Mouse (Mus musculus) midbrain, embryonic 13.5 days (tissue): ENCODE measurements around the gene Flrt3. TPM values are rescaled to one million over a fixed set of nuclear protein-coding genes. Genes with fewer than 3 reads are reported as not detected.

ENCODE experiments used
- ATAC-seq: fragments of 200-750 bp; cut with Nextera tagmentation; 2 replicates; pipeline ENCODE4 v1.8.0; 2017; ENCODE audit warnings: mild to moderate bottlenecking, moderate TSS enrichment, moderate library complexity
- H3K27ac ChIP-seq: fragments of 300-500 bp; sonication (generic); 2 replicates; pipeline ENCODE4 v1.5.1; 2015; ENCODE audit warnings: inconsistent platforms, mild to moderate bottlenecking, moderate library complexity
- H3K27me3 ChIP-seq: fragments of 300-500 bp; sonication (generic); 2 replicates; pipeline ENCODE4 v1.6.1; 2015; ENCODE audit warnings: mild to moderate bottlenecking, inconsistent platforms
- H3K36me3 ChIP-seq: fragments of 300-500 bp; sonication (generic); 2 replicates; pipeline ENCODE4 v1.6.1; 2015; ENCODE audit warnings: mild to moderate bottlenecking, inconsistent platforms
- H3K4me1 ChIP-seq: fragments of 300-500 bp; sonication (generic); replicated peaks from 2 replicates; pipeline ENCODE4 v1.6.1; 2015; ENCODE audit warnings: inconsistent platforms
- H3K4me2 ChIP-seq: fragments of 300-500 bp; sonication (generic); replicated peaks from 2 replicates; pipeline ENCODE4 v1.6.1; 2015; ENCODE audit warnings: moderate library complexity, mild to moderate bottlenecking, inconsistent platforms
- H3K4me3 ChIP-seq: fragments of 300-500 bp; sonication (generic); replicated peaks from 2 replicates; pipeline ENCODE4 v1.5.1; 2015; ENCODE audit warnings: mild to moderate bottlenecking, inconsistent platforms
- H3K9ac ChIP-seq: fragments of 300-500 bp; sonication (generic); replicated peaks from 2 replicates; pipeline ENCODE4 v1.6.1; 2015; ENCODE audit warnings: mild to moderate bottlenecking, inconsistent platforms
- H3K9me3 ChIP-seq: fragments of 300-500 bp; sonication (generic); 2 replicates; pipeline ENCODE4 v1.6.1; 2016; ENCODE audit warnings: mild to moderate bottlenecking, inconsistent platforms
- WGBS: fragments of 180-500 bp; shearing (Covaris S2); methylation state at CpG from one replicate; pipeline ENCODE4 v1.1.7; 2015; 5-methylcytosine and 5-hydroxymethylcytosine counted together
- polyA plus RNA-seq: library from polyadenylated mRNA; unstranded; fragments of >200 nt; fragmentation: Nextera tagmentation; extraction: Ambion mirVana; gene quantifications from 2 replicates; pipeline ENCODE4 v1.2.1, GENCODE M21; 2015

Gene Flrt3
- 61.5 and 62.3 TPM in 2 replicates for polyA plus RNA-seq

GRCm38 (mm10) chr2:140670963-140671702 lies at the start of gene Flrt3:
TSS of gene Flrt3 (minus strand) at chr2:140671469.
- peak within 1 kb of the TSS; percentile 72 for H3K4me3 ChIP-seq
- H3K4me1 ChIP-seq: peaks cover 14% of the 10 kb centered on the region
- ATAC-seq: peak; percentile 98
- H3K9ac ChIP-seq: peak within 1 kb of the TSS; percentile 86
- H3K27ac ChIP-seq: peak within 1 kb of the TSS; percentile 92
- peak within 1 kb of the TSS; percentile 64 for H3K4me2 ChIP-seq
- no peaks in the 10 kb centered on the region for H3K27me3 ChIP-seq
- H3K36me3 ChIP-seq: no peaks in the 10 kb centered on the region
- no peaks in the 10 kb centered on the region for H3K9me3 ChIP-seq
- under 1% methylated on average over 26 of the region's 26 CpGs for whole genome bisulfite sequencing

- 90% methylated on average over 9 of the region's 9 CpGs for WGBS
- Histone ChIP-seq H3K36me3 (no peaks in the 10 kb centered on the region), H3K4me1 (no peaks in the 10 kb centered on the region), H3K4me2 (no peak overlapping the region), H3K4me3 (no peak overlapping the region), H3K27ac (no peak overlapping the region), H3K9ac (no peak overlapping the region), H3K9me3 (no peaks in the 10 kb centered on the region), H3K27me3 (no peaks in the 10 kb centered on the region)
- no peak for ATAC-seq
These were observed 46.1 kb upstream of the Flrt3 start for GRCm38 (mm10) chr2:140717407-140717806.

- Histone ChIP-seq H3K9ac (no peak overlapping the region), H3K27ac (no peak overlapping the region), H3K4me3 (no peak overlapping the region), H3K4me1 (no peaks in the 10 kb centered on the region), H3K4me2 (no peak overlapping the region), H3K27me3 (no peaks in the 10 kb centered on the region), H3K36me3 (no peaks in the 10 kb centered on the region), H3K9me3 (no peaks in the 10 kb centered on the region)
- no peak for ATAC-seq
- WGBS: 81% methylated on average over 4 of the region's 4 CpGs
These were observed 44.6 kb upstream of the Flrt3 start for GRCm38 (mm10) chr2:140715822-140716221.

- Histone ChIP-seq H3K9ac (no peak overlapping the region), H3K27me3 (no peaks in the 10 kb centered on the region), H3K4me2 (no peak overlapping the region), H3K4me3 (no peak overlapping the region), H3K4me1 (peaks cover 25% of the 10 kb centered on the region), H3K9me3 (no peaks in the 10 kb centered on the region), H3K27ac (no peak overlapping the region), H3K36me3 (no peaks in the 10 kb centered on the region)
- ATAC-seq: no peak
- WGBS: 79% methylated on average over 5 of the region's 5 CpGs
These were observed 36.3 kb upstream of the Flrt3 start for GRCm38 (mm10) chr2:140707550-140707949.

GRCm38 (mm10) chr2:140705278-140705677 lies 34.0 kb upstream of the Flrt3 start:
- no peak overlapping the region for H3K27ac ChIP-seq
- H3K9ac ChIP-seq: no peak overlapping the region
- H3K36me3 ChIP-seq: no peaks in the 10 kb centered on the region
- no peaks in the 10 kb centered on the region for H3K27me3 ChIP-seq
- no peak overlapping the region for H3K4me2 ChIP-seq
- WGBS: 1% methylated on average over 2 of the region's 2 CpGs
- H3K9me3 ChIP-seq: no peaks in the 10 kb centered on the region
- H3K4me1 ChIP-seq: peaks cover 25% of the 10 kb centered on the region
- peak; percentile 60 for ATAC-seq
- H3K4me3 ChIP-seq: no peak overlapping the region

- no peak overlapping the region for H3K4me3 ChIP-seq
- H3K27ac ChIP-seq: no peak overlapping the region
- WGBS: 10% methylated on average over 3 of the region's 3 CpGs
- no peaks in the 10 kb centered on the region for H3K9me3 ChIP-seq
- H3K9ac ChIP-seq: no peak overlapping the region
- no peaks in the 10 kb centered on the region for H3K27me3 ChIP-seq
- no peaks in the 10 kb centered on the region for H3K36me3 ChIP-seq
- no peak overlapping the region for H3K4me2 ChIP-seq
- peaks cover 25% of the 10 kb centered on the region for H3K4me1 ChIP-seq
- ATAC-seq: peak; percentile 41; the same call in 1 of the 2 replicates
These were observed 32.9 kb upstream of the Flrt3 start for GRCm38 (mm10) chr2:140704146-140704545.

GRCm38 (mm10) chr2:140703377-140703776 lies 32.1 kb upstream of the Flrt3 start:
- no peak for ATAC-seq
- Histone ChIP-seq H3K4me2 (no peak overlapping the region), H3K36me3 (no peaks in the 10 kb centered on the region), H3K4me3 (no peak overlapping the region), H3K27me3 (no peaks in the 10 kb centered on the region), H3K4me1 (peaks cover 30% of the 10 kb centered on the region), H3K27ac (no peak overlapping the region), H3K9ac (no peak overlapping the region), H3K9me3 (no peaks in the 10 kb centered on the region)
- WGBS: 18% methylated on average over 4 of the region's 4 CpGs

- ATAC-seq: no peak
- no peak overlapping the region for H3K4me3 ChIP-seq
These were observed 27.3 kb upstream of the Flrt3 start for GRCm38 (mm10) chr2:140698585-140698984.

GRCm38 (mm10) chr2:140693845-140694244 lies 22.6 kb upstream of the Flrt3 start:
- no peak overlapping the region for H3K4me2 ChIP-seq
- H3K4me1 ChIP-seq: peaks cover 7% of the 10 kb centered on the region
- no peak overlapping the region for H3K27ac ChIP-seq
- ATAC-seq: no peak
- WGBS: 89% methylated on average over 5 of the region's 5 CpGs
- no peak overlapping the region for H3K9ac ChIP-seq
- no peaks in the 10 kb centered on the region for H3K9me3 ChIP-seq
- no peak overlapping the region for H3K4me3 ChIP-seq
- no peaks in the 10 kb centered on the region for H3K27me3 ChIP-seq
- H3K36me3 ChIP-seq: no peaks in the 10 kb centered on the region

More at GRCm38 (mm10) chr2:140698585-140698984, 27.3 kb upstream of the Flrt3 start:
- Histone ChIP-seq H3K4me1 (peaks cover 11% of the 10 kb centered on the region), H3K9ac (no peak overlapping the region), H3K9me3 (no peaks in the 10 kb centered on the region), H3K27me3 (no peaks in the 10 kb centered on the region), H3K27ac (no peak overlapping the region), H3K4me2 (no peak overlapping the region), H3K36me3 (no peaks in the 10 kb centered on the region)
- 9% methylated on average over 3 of the region's 3 CpGs for WGBS

- no peak for ATAC-seq
- no peak overlapping the region for H3K9ac ChIP-seq
These were observed 21.2 kb upstream of the Flrt3 start for GRCm38 (mm10) chr2:140692461-140692860.

GRCm38 (mm10) chr2:140691403-140691802 lies 20.1 kb upstream of the Flrt3 start:
- Histone ChIP-seq H3K4me3 (no peak overlapping the region), H3K9ac (no peak overlapping the region), H3K4me1 (no peaks in the 10 kb centered on the region), H3K9me3 (no peaks in the 10 kb centered on the region), H3K27ac (no peak overlapping the region), H3K27me3 (no peaks in the 10 kb centered on the region), H3K4me2 (no peak overlapping the region), H3K36me3 (no peaks in the 10 kb centered on the region)
- ATAC-seq: no peak
- 90% methylated on average over 1 of the region's 1 CpGs for WGBS

More at GRCm38 (mm10) chr2:140692461-140692860, 21.2 kb upstream of the Flrt3 start:
- H3K4me2 ChIP-seq: no peak overlapping the region
- H3K27me3 ChIP-seq: no peaks in the 10 kb centered on the region
- H3K36me3 ChIP-seq: no peaks in the 10 kb centered on the region
- WGBS: 87% methylated on average over 4 of the region's 4 CpGs
- no peak overlapping the region for H3K27ac ChIP-seq
- H3K4me1 ChIP-seq: no peaks in the 10 kb centered on the region; the same call in 1 of the 2 replicates
- no peak overlapping the region for H3K4me3 ChIP-seq
- H3K9me3 ChIP-seq: no peaks in the 10 kb centered on the region

- Histone ChIP-seq H3K4me3 (no peak overlapping the region), H3K27me3 (no peaks in the 10 kb centered on the region), H3K4me1 (no peaks in the 10 kb centered on the region), H3K9me3 (no peaks in the 10 kb centered on the region), H3K9ac (no peak overlapping the region), H3K27ac (no peak overlapping the region), H3K36me3 (no peaks in the 10 kb centered on the region), H3K4me2 (no peak overlapping the region)
- WGBS: 83% methylated on average over 2 of the region's 2 CpGs
- no peak for ATAC-seq
These were observed 19.6 kb upstream of the Flrt3 start for GRCm38 (mm10) chr2:140690906-140691305.
